Mouse (Mus musculus) right cerebral cortex, postnatal 4 days (tissue): ENCODE measurements around the gene Rnf113a1.
A peak's percentile ranks its signal among the peaks of the same experiment; 100 is the strongest.
"Not testable (repeated sequence)": the region's sequence is repeated elsewhere in the genome, so short reads cannot be mapped to it uniquely, and the experiment has no call there.

ENCODE experiments used
- DNase-seq: peaks from one replicate; pipeline ENCODE4 v3.0.0-alpha.2; 2022

The Rnf113a1 gene

DNA sequence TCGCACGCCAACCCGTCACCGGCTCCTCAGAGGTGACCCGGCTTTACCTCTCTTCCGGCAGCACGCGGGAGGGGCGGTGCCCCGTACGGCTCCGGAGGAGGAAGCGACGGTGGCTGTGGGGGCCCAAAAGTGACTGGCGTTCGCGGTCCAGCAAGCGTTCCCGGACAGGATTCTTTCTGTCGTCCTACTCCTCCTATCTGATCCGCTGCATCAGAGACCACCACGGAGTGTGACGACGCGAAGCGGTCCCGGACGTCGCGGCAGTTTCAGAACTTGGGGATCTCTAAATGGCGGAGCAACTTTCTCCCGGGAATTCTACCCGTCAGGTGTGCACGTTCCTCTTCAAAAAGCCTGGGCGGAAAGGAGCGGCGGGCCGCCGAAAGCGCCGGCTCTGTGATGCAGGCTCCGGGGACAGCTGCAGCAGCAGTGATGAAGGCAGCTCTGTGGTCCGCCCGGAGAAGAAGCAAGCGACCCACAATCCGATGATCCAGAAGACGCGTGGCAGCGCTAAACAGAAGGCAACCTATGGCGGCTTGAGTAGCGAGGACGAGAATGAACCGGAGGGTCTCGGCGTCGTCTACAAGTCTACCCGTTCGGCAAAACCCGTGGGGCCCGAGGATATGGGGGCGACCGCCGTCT, at the start of gene Rnf113a1, which contains the start of gene Ndufa1:
Gene Rnf113a1, plus strand, starts transcription at position 141 of the 639 bp plus-strand sequence.
Gene Ndufa1, minus strand, starts transcription at position 59 of the 639 bp plus-strand sequence.
- DNase-seq: peak; percentile 70

GRCm38 (mm10) chrX:37141732-37142131, 49.3 kb upstream of the Rnf113a1 start:
- DNase-seq: no peak

GRCm38 (mm10) chrX:37144498-37144897, 46.5 kb upstream of the Rnf113a1 start:
- not testable (repeated sequence) for DNase-seq

- peak; percentile 6 for DNase-seq
These were observed 46.1 kb upstream of the Rnf113a1 start for GRCm38 (mm10) chrX:37144954-37145353.

GRCm38 (mm10) chrX:37157839-37158238, 33.2 kb upstream of the Rnf113a1 start:
- no peak for DNase-seq

- DNase-seq: no peak
These were observed 29.9 kb upstream of the Rnf113a1 start for GRCm38 (mm10) chrX:37161169-37161568.

DNA sequence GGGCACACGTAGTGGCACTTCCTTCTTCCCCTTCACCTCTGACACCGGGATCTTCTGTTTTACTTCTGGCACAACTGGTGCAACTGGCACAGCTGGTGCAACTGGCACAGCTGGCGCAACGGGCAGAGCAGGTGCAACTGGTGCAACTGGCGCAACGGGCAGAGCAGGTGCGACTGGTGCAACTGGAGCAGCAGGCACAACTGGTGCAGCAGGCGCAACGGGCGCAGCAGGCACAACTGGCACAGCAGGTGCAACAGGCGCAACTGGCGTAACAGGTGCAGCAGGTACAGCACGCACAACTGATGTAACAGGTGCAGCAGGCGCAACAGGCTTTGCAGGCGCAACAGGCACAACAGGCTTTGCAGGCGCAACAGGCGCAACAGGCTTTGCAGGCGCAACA, 27.9 kb upstream of the Rnf113a1 start:
- DNase-seq: no peak

DNA sequence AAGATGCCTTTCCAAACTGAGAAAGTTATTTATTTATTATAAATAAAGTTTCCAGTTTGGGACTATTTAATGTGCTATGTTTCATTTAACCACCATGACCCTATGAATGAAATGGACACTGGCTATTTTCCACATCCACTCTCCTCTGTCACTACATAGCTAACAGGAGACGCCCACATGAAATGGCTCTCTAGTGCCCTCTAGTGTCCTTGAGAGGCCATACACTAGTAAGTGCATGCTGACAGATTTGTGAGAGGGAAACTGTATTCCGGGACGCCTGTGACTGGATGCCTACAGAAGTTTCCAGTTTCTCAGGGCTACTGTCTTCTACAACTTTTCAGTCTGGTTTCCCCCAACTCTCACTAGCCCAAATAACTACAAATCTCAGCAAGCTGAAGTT, 24.0 kb upstream of the Rnf113a1 start:
- peak; percentile 2 for DNase-seq

- DNase-seq: no peak
These were observed 22.3 kb upstream of the Rnf113a1 start, which contains the start of gene Akap14 for GRCm38 (mm10) chrX:37168742-37169141. TSS of gene Akap14 (minus strand) at chrX:37168842.

DNA sequence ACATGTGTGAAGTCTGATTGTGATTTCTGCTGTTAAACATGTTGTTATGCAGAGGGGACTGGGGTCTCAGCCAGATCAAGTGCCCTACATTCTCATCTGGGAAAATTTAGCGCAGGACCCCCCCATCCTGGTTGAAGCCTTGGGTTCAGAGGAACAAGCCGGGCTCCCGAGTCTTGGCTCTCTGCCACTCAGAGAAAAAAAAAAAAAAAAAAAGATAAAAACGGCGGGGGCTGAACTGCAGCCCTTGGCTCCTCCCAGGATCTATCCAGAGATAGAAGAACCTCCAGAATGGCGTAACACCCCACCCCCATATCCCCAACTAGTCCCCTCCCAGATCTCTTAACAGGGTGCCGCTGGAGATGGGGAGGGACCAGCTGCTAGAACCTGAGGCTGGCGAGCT, 6.6 kb upstream of the Rnf113a1 start:
- DNase-seq: not testable (repeated sequence)

DNA sequence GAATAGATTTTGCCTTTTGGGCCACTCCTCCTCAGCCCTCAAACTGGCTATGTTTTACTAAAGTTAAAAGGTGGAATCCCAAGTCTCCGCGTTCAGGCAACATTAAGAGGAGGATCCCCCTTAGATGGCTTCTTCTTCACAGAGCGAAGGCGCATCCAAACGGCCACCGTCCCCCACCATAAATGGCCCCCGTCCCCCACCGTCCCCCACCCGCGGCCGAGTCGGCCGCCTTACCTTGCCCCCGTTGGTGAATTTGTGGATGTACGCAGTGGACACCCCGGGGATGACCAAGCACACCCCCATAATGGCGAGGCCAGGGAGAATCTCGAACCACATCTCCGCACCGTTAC, 315 bp upstream of the Rnf113a1 start:
- no peak for DNase-seq

- DNase-seq: peak; percentile 11
These were observed 817 bp downstream of the Rnf113a1 start for GRCm38 (mm10) chrX:37191744-37192379.

- no peak for DNase-seq
These were observed 7.6 kb downstream of the Rnf113a1 start for GRCm38 (mm10) chrX:37198676-37199075.

GRCm38 (mm10) chrX:37210941-37211340, 19.9 kb downstream of the Rnf113a1 start, which contains the start of gene Gm9:
TSS of gene Gm9 (minus strand) at chrX:37211041.
- DNase-seq: no peak

DNA sequence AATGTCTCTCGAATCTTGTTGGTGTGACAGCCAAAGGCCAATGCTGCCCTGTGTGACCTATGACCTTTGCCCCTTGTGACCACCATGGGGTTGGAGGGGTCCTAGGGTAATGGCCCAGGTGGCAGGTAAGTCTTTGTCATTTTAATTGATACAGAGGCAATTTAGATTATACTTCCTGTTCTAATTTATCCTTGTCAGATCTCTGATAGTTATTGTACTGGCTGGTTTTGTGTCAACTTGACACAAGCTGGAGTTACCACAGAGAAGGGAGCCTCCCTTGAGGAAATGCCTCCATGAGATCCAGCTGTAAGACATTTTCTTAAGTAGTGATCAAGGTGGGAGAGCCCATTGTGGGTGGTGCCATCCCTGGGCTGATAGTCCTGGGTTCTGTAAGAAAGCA, 31.1 kb downstream of the Rnf113a1 start, which contains the start of gene Rhox1:
Gene Rhox1, minus strand, starts transcription at position 101 of the 400 bp plus-strand sequence.
- DNase-seq: not testable (repeated sequence)
